Mouse (Mus musculus) E14TG2a.4 (cell line): ENCODE results near the gene Gm10300.

Source experiments
- H3K27me3 ChIP-seq: 2 replicates; pipeline ENCODE4 v1.6.1; 2014; ENCODE audit warnings: low read length, control low read depth; ENCODE audit not compliant: insufficient read depth
- H3K36me3 ChIP-seq: 2 replicates; pipeline ENCODE4 v1.6.1; 2014; ENCODE audit warnings: low read length, control low read depth; ENCODE audit not compliant: insufficient read depth
- H3K4me1 ChIP-seq: replicated peaks from 2 replicates; pipeline ENCODE4 v1.6.1; 2014; ENCODE audit warnings: low read depth, low read length, control low read depth
- H3K4me3 ChIP-seq: replicated peaks from 2 replicates; pipeline ENCODE4 v1.5.1; 2014; ENCODE audit warnings: mild to moderate bottlenecking, low read length
- H3K9me3 ChIP-seq: 2 replicates; pipeline ENCODE4 v1.6.1; 2014; ENCODE audit warnings: low read length, control low read depth
- CTCF ChIP-seq: conservative IDR thresholded peaks from 2 replicates; pipeline ENCODE4 v1.5.1; 2014; ENCODE audit warnings: low read length
- NANOG ChIP-seq: IDR thresholded peaks from 2 replicates; pipeline ENCODE4 v1.6.1; 2014; ENCODE audit warnings: borderline replicate concordance, low read length, mixed read lengths
- POU5F1 ChIP-seq: IDR thresholded peaks from 2 replicates; pipeline ENCODE4 v1.6.1; 2014; ENCODE audit warnings: low read length, borderline replicate concordance

Gene Gm10300

GRCm38 (mm10) chr4:132062289-132062688, 12.2 kb upstream of the Gm10300 start:
- H3K4me3 ChIP-seq = no peak overlapping the region
- peaks cover 11% of the 10 kb centered on the region for H3K4me1 ChIP-seq
- TF ChIP-seq POU5F1 (no peak), NANOG (no peak), CTCF (no peak)
- no peaks in the 10 kb centered on the region for H3K27me3 ChIP-seq
- no peaks in the 10 kb centered on the region for H3K36me3 ChIP-seq
- H3K9me3 ChIP-seq = no peaks in the 10 kb centered on the region

GRCm38 (mm10) chr4:132062934-132063884, 11.3 kb upstream of the Gm10300 start:
- Histone ChIP-seq H3K36me3 (no peaks in the 10 kb centered on the region), H3K27me3 (no peaks in the 10 kb centered on the region), H3K9me3 (no peaks in the 10 kb centered on the region), H3K4me3 (no peak overlapping the region), H3K4me1 (peaks cover 11% of the 10 kb centered on the region)
- no peak for TF ChIP-seq NANOG
- TF ChIP-seq POU5F1 = no peak
- no peak for TF ChIP-seq CTCF

- no peaks in the 10 kb centered on the region for H3K27me3 ChIP-seq
- peaks cover 11% of the 10 kb centered on the region for H3K4me1 ChIP-seq
- H3K36me3 ChIP-seq = no peaks in the 10 kb centered on the region
- no peaks in the 10 kb centered on the region for H3K9me3 ChIP-seq
- no peak for TF ChIP-seq NANOG
- TF ChIP-seq CTCF = no peak
- no peak for TF ChIP-seq POU5F1
- no peak overlapping the region for H3K4me3 ChIP-seq
These were observed 9.9 kb upstream of the Gm10300 start for GRCm38 (mm10) chr4:132064550-132064949.

GRCm38 (mm10) chr4:132065578-132065977, 8.9 kb upstream of the Gm10300 start:
- peaks cover 11% of the 10 kb centered on the region for H3K4me1 ChIP-seq
- TF ChIP-seq CTCF = no peak
- TF ChIP-seq NANOG = no peak
- no peak for TF ChIP-seq POU5F1
- no peaks in the 10 kb centered on the region for H3K36me3 ChIP-seq
- no peaks in the 10 kb centered on the region for H3K27me3 ChIP-seq
- no peak overlapping the region for H3K4me3 ChIP-seq
- no peaks in the 10 kb centered on the region for H3K9me3 ChIP-seq

GRCm38 (mm10) chr4:132066101-132066773, 8.3 kb upstream of the Gm10300 start:
- no peak overlapping the region for H3K4me3 ChIP-seq
- no peak for TF ChIP-seq POU5F1
- no peak for TF ChIP-seq CTCF
- no peak for TF ChIP-seq NANOG
- no peaks in the 10 kb centered on the region for H3K36me3 ChIP-seq
- no peaks in the 10 kb centered on the region for H3K27me3 ChIP-seq
- no peaks in the 10 kb centered on the region for H3K9me3 ChIP-seq
- H3K4me1 ChIP-seq = peaks cover 15% of the 10 kb centered on the region

- no peak for TF ChIP-seq NANOG
- TF ChIP-seq CTCF = no peak
- no peak for TF ChIP-seq POU5F1
- no peaks in the 10 kb centered on the region for H3K9me3 ChIP-seq
- H3K4me1 ChIP-seq = peaks cover 15% of the 10 kb centered on the region
- H3K27me3 ChIP-seq = peaks cover 7% of the 10 kb centered on the region
- H3K4me3 ChIP-seq = no peak overlapping the region
- H3K36me3 ChIP-seq = no peaks in the 10 kb centered on the region
These were observed 7.2 kb upstream of the Gm10300 start for GRCm38 (mm10) chr4:132067112-132067937.

GRCm38 (mm10) chr4:132067938-132068235, 6.6 kb upstream of the Gm10300 start:
- TF ChIP-seq POU5F1 (no peak), NANOG (no peak), CTCF (no peak)
- H3K27me3 ChIP-seq = peaks cover 12% of the 10 kb centered on the region
- no peak overlapping the region for H3K4me3 ChIP-seq
- H3K4me1 ChIP-seq = peaks cover 16% of the 10 kb centered on the region
- no peaks in the 10 kb centered on the region for H3K36me3 ChIP-seq
- no peaks in the 10 kb centered on the region for H3K9me3 ChIP-seq

- no peaks in the 10 kb centered on the region for H3K36me3 ChIP-seq
- H3K27me3 ChIP-seq = peaks cover 28% of the 10 kb centered on the region
- H3K9me3 ChIP-seq = no peaks in the 10 kb centered on the region
- peaks cover 36% of the 10 kb centered on the region for H3K4me1 ChIP-seq
- H3K4me3 ChIP-seq = no peak overlapping the region
- TF ChIP-seq CTCF (no peak), NANOG (no peak), POU5F1 (no peak)
These were observed 2.8 kb upstream of the Gm10300 start for GRCm38 (mm10) chr4:132071674-132072073.
